Mouse (Mus musculus): ENCODE results near the gene Zfp354b.
A peak's percentile ranks its signal among the peaks of the same experiment; 100 is the strongest.

Gene Zfp354b

GRCm38 (mm10) chr11:50931451-50931866, at the start of gene Zfp354b:
Zfp354b (minus strand) TSS chr11:50931633.
- peak; percentile 63 for DNase-seq

- no peak for DNase-seq
These were observed 45.8 kb upstream of the Zfp354b start for GRCm38 (mm10) chr11:50977216-50977615.

GRCm38 (mm10) chr11:50966230-50966629, 34.8 kb upstream of the Zfp354b start, which contains the start of gene Olfr1378:
Olfr1378 (plus strand) TSS chr11:50966530.
- DNase-seq = no peak

- no peak for DNase-seq
These were observed 33.5 kb upstream of the Zfp354b start for GRCm38 (mm10) chr11:50964886-50965285.

GRCm38 (mm10) chr11:50953665-50954064, 22.2 kb upstream of the Zfp354b start, which contains the start of gene Prop1:
Prop1 (minus strand) TSS chr11:50953765.
- no peak for DNase-seq

GRCm38 (mm10) chr11:50952290-50952689, 20.9 kb upstream of the Zfp354b start:
- no peak for DNase-seq

- DNase-seq = no peak
These were observed 12.1 kb upstream of the Zfp354b start, which contains the start of gene 4933414I15Rik for GRCm38 (mm10) chr11:50943506-50943905. 4933414I15Rik (minus strand) TSS chr11:50943765.

- DNase-seq = no peak
These were observed 11.0 kb upstream of the Zfp354b start for GRCm38 (mm10) chr11:50942386-50942785.

- DNase-seq = peak; percentile 25
These were observed 8.4 kb upstream of the Zfp354b start for GRCm38 (mm10) chr11:50939621-50940366.

GRCm38 (mm10) chr11:50938435-50938834, 7.0 kb upstream of the Zfp354b start:
- DNase-seq = no peak

- no peak for DNase-seq
These were observed 607 bp upstream of the Zfp354b start for GRCm38 (mm10) chr11:50932040-50932439.

GRCm38 (mm10) chr11:50931021-50931420, 412 bp downstream of the Zfp354b start:
- DNase-seq = no peak

GRCm38 (mm10) chr11:50930469-50931014, 891 bp downstream of the Zfp354b start:
- DNase-seq = no peak

GRCm38 (mm10) chr11:50915671-50916320, 15.6 kb downstream of the Zfp354b start, which contains the start of gene Zfp2:
Zfp2 (minus strand) TSS chr11:50916165.
- DNase-seq = peak; percentile 93

GRCm38 (mm10) chr11:50914461-50914860, 17.0 kb downstream of the Zfp354b start:
- DNase-seq = no peak

GRCm38 (mm10) chr11:50913301-50913700, 18.1 kb downstream of the Zfp354b start:
- DNase-seq = no peak

- DNase-seq = no peak
These were observed 23.3 kb downstream of the Zfp354b start for GRCm38 (mm10) chr11:50908136-50908535.

GRCm38 (mm10) chr11:50897359-50897758, 34.1 kb downstream of the Zfp354b start:
- DNase-seq = no peak

GRCm38 (mm10) chr11:50892441-50892840, 39.0 kb downstream of the Zfp354b start:
- DNase-seq = peak; percentile 28

GRCm38 (mm10) chr11:50887390-50888128, 43.9 kb downstream of the Zfp354b start, which contains the start of gene Zfp454:
Zfp454 (minus strand) TSS chr11:50887651.
- DNase-seq = peak; percentile 17

- DNase-seq = no peak
These were observed 44.5 kb downstream of the Zfp354b start for GRCm38 (mm10) chr11:50886933-50887293.

GRCm38 (mm10) chr11:50886231-50886932, 45.1 kb downstream of the Zfp354b start:
- no peak for DNase-seq

Data from thymus, postnatal 14 days (tissue).